Mouse (Mus musculus): ENCODE measurements around the gene Styxl1. TPM values are rescaled to one million over a fixed set of nuclear protein-coding genes. Genes with fewer than 3 reads are reported as not detected.

Gene Styxl1
- polyA plus RNA-seq, 1 experiment from 2014 or later: 0.39 TPM

GRCm38 (mm10) chr5:135802641-135803040 lies 24.5 kb upstream of the Styxl1 start:
- Histone ChIP-seq H3K4me2 (no peak overlapping the region), H3K4me3 (no peak overlapping the region), H3K27ac (no peak overlapping the region), H3K27me3 (0 out of 2 replicates have a peak, but pooled peaks cover 6% of the 10 kb centered on the region), H3K9me3 (replicated peaks) (no peaks in the 10 kb centered on the region), H3K36me3 (no peaks in the 10 kb centered on the region), H3K9ac (no peak overlapping the region), H3K4me1 (replicated peaks) (peaks cover 14% of the 10 kb centered on the region)
- ATAC-seq (replicated peaks; ENCODE audit: insufficient number of reproducible peaks, insufficient read depth, low FRiP score, low read depth): no peak
- 90% methylated on average over 8 of the region's 8 CpGs for WGBS

GRCm38 (mm10) chr5:135800927-135801326 lies 22.7 kb upstream of the Styxl1 start:
- H3K27ac ChIP-seq: no peak overlapping the region
- 0 out of 2 replicates have a peak, but pooled peaks cover 6% of the 10 kb centered on the region for H3K27me3 ChIP-seq
- H3K9me3 ChIP-seq (replicated peaks): no peaks in the 10 kb centered on the region
- no peaks in the 10 kb centered on the region for H3K36me3 ChIP-seq
- ATAC-seq (replicated peaks; ENCODE audit: insufficient number of reproducible peaks, insufficient read depth, low FRiP score, low read depth): no peak; the same call in 1 of the 2 replicates
- WGBS: 3% methylated on average over 6 of the region's 6 CpGs
- 0 out of 2 replicates have a peak overlapping the region, but pooled peaks have one; percentile 6 for H3K4me2 ChIP-seq
- peaks cover 12% of the 10 kb centered on the region for H3K4me1 ChIP-seq (replicated peaks)
- H3K4me3 ChIP-seq: no peak overlapping the region
- no peak overlapping the region for H3K9ac ChIP-seq

GRCm38 (mm10) chr5:135799746-135800145 lies 21.6 kb upstream of the Styxl1 start:
- Histone ChIP-seq H3K27me3 (0 out of 2 replicates have a peak, but pooled peaks cover 6% of the 10 kb centered on the region), H3K36me3 (no peaks in the 10 kb centered on the region), H3K4me3 (no peak overlapping the region), H3K4me2 (no peak overlapping the region), H3K4me1 (replicated peaks) (peaks cover 16% of the 10 kb centered on the region), H3K9me3 (replicated peaks) (no peaks in the 10 kb centered on the region), H3K9ac (no peak overlapping the region), H3K27ac (no peak overlapping the region)
- WGBS: 47% methylated on average over 4 of the region's 4 CpGs
- no peak for ATAC-seq (replicated peaks; ENCODE audit: insufficient number of reproducible peaks, insufficient read depth, low FRiP score, low read depth)

- H3K4me1 ChIP-seq (replicated peaks): peaks cover 12% of the 10 kb centered on the region
- peak overlapping the region; percentile 54 for H3K9ac ChIP-seq
- H3K27ac ChIP-seq: peak overlapping the region; percentile 75
- WGBS: 10% methylated on average over 5 of the region's 5 CpGs
- H3K4me3 ChIP-seq: peak overlapping the region; percentile 51
- H3K9me3 ChIP-seq (replicated peaks): no peaks in the 10 kb centered on the region
- peak overlapping the region; percentile 66 for H3K4me2 ChIP-seq
- H3K36me3 ChIP-seq: peaks cover 18% of the 10 kb centered on the region
- no peak for ATAC-seq (replicated peaks; ENCODE audit: insufficient number of reproducible peaks, insufficient read depth, low FRiP score, low read depth)
- H3K27me3 ChIP-seq: no peaks in the 10 kb centered on the region
Measured at GRCm38 (mm10) chr5:135794859-135795181, 16.6 kb upstream of the Styxl1 start.

- WGBS: 9% methylated on average over 20 of the region's 20 CpGs
- Histone ChIP-seq H3K4me3 (peak overlapping the region; percentile 51), H3K27ac (peak overlapping the region; percentile 75), H3K9ac (peak overlapping the region; percentile 54), H3K9me3 (replicated peaks) (no peaks in the 10 kb centered on the region), H3K4me2 (peak overlapping the region; percentile 66), H3K4me1 (replicated peaks) (peaks cover 12% of the 10 kb centered on the region), H3K27me3 (no peaks in the 10 kb centered on the region), H3K36me3 (peaks cover 24% of the 10 kb centered on the region)
- peak; percentile 82 for ATAC-seq (replicated peaks; ENCODE audit: insufficient number of reproducible peaks, insufficient read depth, low FRiP score, low read depth)
Measured at GRCm38 (mm10) chr5:135793996-135794858, 16.0 kb upstream of the Styxl1 start.

GRCm38 (mm10) chr5:135782901-135783300 lies 4.7 kb upstream of the Styxl1 start:
- no peak overlapping the region for H3K9ac ChIP-seq
- H3K27ac ChIP-seq: no peak overlapping the region
- no peak overlapping the region for H3K4me2 ChIP-seq
- peaks cover 59% of the 10 kb centered on the region for H3K36me3 ChIP-seq
- no peak for ATAC-seq (replicated peaks; ENCODE audit: insufficient number of reproducible peaks, insufficient read depth, low FRiP score, low read depth)
- no peaks in the 10 kb centered on the region for H3K9me3 ChIP-seq (replicated peaks)
- no peak overlapping the region for H3K4me3 ChIP-seq
- no peaks in the 10 kb centered on the region for H3K27me3 ChIP-seq
- H3K4me1 ChIP-seq (replicated peaks): peaks cover 28% of the 10 kb centered on the region
- 73% methylated on average over 4 of the region's 4 CpGs for WGBS

GRCm38 (mm10) chr5:135780331-135780730 lies 2.1 kb upstream of the Styxl1 start:
- no peak for ATAC-seq (replicated peaks; ENCODE audit: insufficient number of reproducible peaks, insufficient read depth, low FRiP score, low read depth)
- Histone ChIP-seq H3K4me1 (replicated peaks) (peaks cover 35% of the 10 kb centered on the region), H3K27ac (no peak overlapping the region), H3K27me3 (no peaks in the 10 kb centered on the region), H3K9me3 (replicated peaks) (no peaks in the 10 kb centered on the region), H3K36me3 (peaks cover 33% of the 10 kb centered on the region), H3K4me2 (peak overlapping the region; percentile 66), H3K4me3 (peak overlapping the region; percentile 89), H3K9ac (no peak overlapping the region)
- WGBS: 61% methylated on average over 8 of the region's 8 CpGs

- Histone ChIP-seq H3K9ac (peak within 1 kb of the TSS; percentile 85), H3K36me3 (peaks cover 18% of the 10 kb centered on the region), H3K27me3 (no peaks in the 10 kb centered on the region), H3K9me3 (replicated peaks) (no peaks in the 10 kb centered on the region), H3K4me3 (peak within 1 kb of the TSS; percentile 89), H3K27ac (peak within 1 kb of the TSS; percentile 96), H3K4me2 (peak within 1 kb of the TSS; percentile 81), H3K4me1 (replicated peaks) (peaks cover 35% of the 10 kb centered on the region)
- ATAC-seq (replicated peaks; ENCODE audit: insufficient number of reproducible peaks, insufficient read depth, low FRiP score, low read depth): peak; percentile 96
- under 1% methylated on average over 70 of the region's 70 CpGs for whole genome bisulfite sequencing
Measured at GRCm38 (mm10) chr5:135778471-135779445, 573 bp upstream of the Styxl1 start, which contains the start of gene Mdh2. Mdh2 (plus strand) TSS chr5:135778480.

- H3K9me3 ChIP-seq (replicated peaks): no peaks in the 10 kb centered on the region
- no peaks in the 10 kb centered on the region for H3K27me3 ChIP-seq
- H3K4me1 ChIP-seq (replicated peaks): peaks cover 23% of the 10 kb centered on the region
- 86% methylated on average over 4 of the region's 4 CpGs for WGBS
- no peak overlapping the region for H3K27ac ChIP-seq
- no peak overlapping the region for H3K9ac ChIP-seq
- ATAC-seq (replicated peaks; ENCODE audit: insufficient number of reproducible peaks, insufficient read depth, low FRiP score, low read depth): no peak
- H3K36me3 ChIP-seq: no peaks in the 10 kb centered on the region; the same call in 1 of the 2 replicates
- H3K4me2 ChIP-seq: no peak overlapping the region
- H3K4me3 ChIP-seq: no peak overlapping the region
Measured at GRCm38 (mm10) chr5:135776546-135776945, 1.6 kb downstream of the Styxl1 start.

- Histone ChIP-seq H3K9ac (no peak overlapping the region), H3K4me1 (replicated peaks) (peaks cover 3% of the 10 kb centered on the region), H3K27ac (no peak overlapping the region), H3K36me3 (no peaks in the 10 kb centered on the region), H3K4me3 (no peak overlapping the region), H3K9me3 (replicated peaks) (no peaks in the 10 kb centered on the region), H3K27me3 (no peaks in the 10 kb centered on the region), H3K4me2 (no peak overlapping the region)
- ATAC-seq (replicated peaks; ENCODE audit: insufficient number of reproducible peaks, insufficient read depth, low FRiP score, low read depth): no peak
- WGBS: 41% methylated on average over 3 of the region's 3 CpGs
Measured at GRCm38 (mm10) chr5:135772519-135772918, 5.7 kb downstream of the Styxl1 start.

- no peak for ATAC-seq (replicated peaks; ENCODE audit: insufficient number of reproducible peaks, insufficient read depth, low FRiP score, low read depth)
Measured at GRCm38 (mm10) chr5:135764971-135765370, 13.2 kb downstream of the Styxl1 start.

More at GRCm38 (mm10) chr5:135764971-135765370, 13.2 kb downstream of the Styxl1 start:
- no peak overlapping the region for H3K4me3 ChIP-seq
- H3K27ac ChIP-seq: no peak overlapping the region
- H3K27me3 ChIP-seq: 0 out of 2 replicates have a peak, but pooled peaks cover 7% of the 10 kb centered on the region
- H3K9me3 ChIP-seq (replicated peaks): no peaks in the 10 kb centered on the region
- no peak overlapping the region for H3K4me2 ChIP-seq
- no peaks in the 10 kb centered on the region for H3K36me3 ChIP-seq
- H3K9ac ChIP-seq: no peak overlapping the region
- WGBS: 51% methylated on average over 3 of the region's 3 CpGs
- H3K4me1 ChIP-seq (replicated peaks): no peaks in the 10 kb centered on the region

Measured in heart, embryonic 15.5 days (tissue).